Mouse (Mus musculus): ENCODE results near the gene Mia3. TPM values are rescaled to one million over a fixed set of nuclear protein-coding genes. Genes with fewer than 3 reads are reported as not detected.

The Mia3 gene
- polyA plus RNA-seq (2015; fragmentation: Nextera tagmentation; extraction: Ambion mirVana), result 59.3 and 61.8 TPM in 2 replicates

DNA sequence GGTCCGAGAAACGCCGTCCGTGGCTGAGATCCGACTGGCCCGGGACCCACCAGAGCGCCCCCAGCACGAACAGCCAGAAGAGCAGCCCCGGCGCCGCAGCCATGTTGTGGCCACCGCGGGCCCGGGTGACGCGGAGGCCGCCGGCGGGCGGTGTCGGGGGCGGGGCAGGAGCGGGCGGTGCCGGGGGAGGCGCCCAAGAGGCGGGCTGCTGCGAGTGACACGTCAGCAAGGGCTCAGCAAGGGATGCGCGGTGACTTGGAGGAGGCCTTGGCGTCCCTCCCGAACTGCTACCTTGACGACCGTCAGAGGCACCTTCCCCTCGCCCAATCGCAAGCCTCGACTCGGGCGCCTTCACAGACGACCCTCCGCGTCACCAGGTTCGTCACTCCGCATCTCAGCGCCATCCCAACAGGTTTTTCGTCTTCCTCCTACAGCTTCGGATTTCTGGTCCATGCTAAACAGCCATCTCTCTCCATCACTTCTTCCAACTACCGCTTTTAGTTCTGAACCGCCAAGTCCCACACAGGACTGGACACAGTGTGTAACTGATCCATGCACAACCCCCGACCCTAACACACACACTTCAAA is at the start of gene Mia3:
Gene Mia3 (minus strand): TSS at position 127 of the 588 bp plus-strand sequence.

DNA sequence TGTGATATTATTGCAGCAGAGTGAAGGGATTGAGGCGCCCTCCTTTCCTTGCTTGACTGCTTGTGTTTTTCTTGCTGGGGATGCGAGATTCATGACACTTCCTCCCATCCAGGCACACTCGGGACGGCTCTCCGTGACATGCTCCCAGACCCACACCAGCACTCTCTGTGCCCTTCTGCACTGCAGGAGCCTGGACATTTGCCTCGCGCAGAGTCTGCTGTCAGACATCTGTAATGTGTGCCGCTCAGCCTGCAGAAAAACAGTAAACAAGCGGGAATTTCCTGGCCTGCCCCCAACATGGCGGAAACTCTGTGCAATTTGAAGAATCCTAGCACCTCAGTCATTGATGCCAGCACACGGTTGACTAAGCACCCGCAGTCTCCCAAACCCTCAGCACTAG is 48.5 kb upstream of the Mia3 start, which contains the start of gene Hhipl2:
Gene Hhipl2 (plus strand): TSS at position 343 of the 400 bp plus-strand sequence.

GRCm38 (mm10) chr1:183388426-183389406 is 19.4 kb upstream of the Mia3 start, which contains the start of gene Taf1a:
Gene Taf1a (plus strand): TSS chr1:183388981.

GRCm38 (mm10) chr1:183296877-183297383 is 72.4 kb downstream of the Mia3 start, which contains the start of gene Brox:
Gene Brox (minus strand): TSS chr1:183297269.

GRCm38 (mm10) chr1:183296465-183296864 is 72.9 kb downstream of the Mia3 start, which contains the start of gene Aida:
Gene Aida (plus strand): TSS chr1:183296590.

Other genes starting within 250 kb of the Mia3 start
- gene Disp1, start 148.0 kb downstream of the Mia3 start, polyA plus RNA-seq (2015; fragmentation: Nextera tagmentation; extraction: Ambion mirVana), result 6.3 and 8.3 TPM in 2 replicates
- 34.2 and 40.6 TPM in 2 replicates for gene Aida, start 73.0 kb downstream of the Mia3 start, polyA plus RNA-seq (2015; fragmentation: Nextera tagmentation; extraction: Ambion mirVana)
- 28.9 and 33.3 TPM in 2 replicates for gene Brox, start 72.3 kb downstream of the Mia3 start, polyA plus RNA-seq (2015; fragmentation: Nextera tagmentation; extraction: Ambion mirVana)
- gene Taf1a, start 19.4 kb upstream of the Mia3 start, polyA plus RNA-seq (2015; fragmentation: Nextera tagmentation; extraction: Ambion mirVana), result 7.2 and 8.3 TPM in 2 replicates
- gene Hhipl2, start 48.7 kb upstream of the Mia3 start, polyA plus RNA-seq (2015; fragmentation: Nextera tagmentation; extraction: Ambion mirVana), result not detected in 2 replicates

Data from skeletal muscle tissue, postnatal 0 days (tissue).